Mouse (Mus musculus): Measurements from ENCODE around the gene Kifc3. TPM values are rescaled to one million over a fixed set of nuclear protein-coding genes. Genes with fewer than 3 reads are reported as not detected.
"Not testable (repeated sequence)": the region's sequence is repeated elsewhere in the genome, so short reads cannot be mapped to it uniquely, and the experiment has no call there.

The Kifc3 gene
- polyA plus RNA-seq, 1 experiment from 2014 or later: 20.9 TPM

GRCm38 (mm10) chr8:95242826-95243571 is 40.4 kb upstream of the Kifc3 start:
- H3K9ac ChIP-seq (ENCODE audit: low read depth, low read length): no peak overlapping the region
- no peak overlapping the region for H3K27ac ChIP-seq (ENCODE audit: low read depth, low read length)
- TF ChIP-seq CTCF (IDR thresholded peaks at IDR 0.05; ENCODE audit: low read depth): no peak
- no peak overlapping the region for H3K4me2 ChIP-seq (replicated peaks; ENCODE audit: low read depth)
- no peaks in the 10 kb centered on the region for H3K36me3 ChIP-seq (ENCODE audit: control insufficient read depth, insufficient read depth)
- H3K9me3 ChIP-seq (ENCODE audit: control insufficient read depth): no peaks in the 10 kb centered on the region
- H3K4me1 ChIP-seq (replicated peaks; ENCODE audit: control insufficient read depth, insufficient read depth, low read length): 0 out of 2 replicates have a peak, but pooled peaks cover 2% of the 10 kb centered on the region
- ATAC-seq: no peak
- no peak overlapping the region for H3K4me3 ChIP-seq (ENCODE audit: low read depth, low read length)
- H3K27me3 ChIP-seq (replicated peaks; ENCODE audit: control insufficient read depth, insufficient read depth, low read length): no peaks in the 10 kb centered on the region
- 43% methylated on average over 12 of the region's 12 CpGs for WGBS

GRCm38 (mm10) chr8:95242099-95242825 is 39.6 kb upstream of the Kifc3 start:
- no peak for TF ChIP-seq CTCF (IDR thresholded peaks at IDR 0.05; ENCODE audit: low read depth)
- 84% methylated on average over 26 of the region's 26 CpGs for WGBS
- Histone ChIP-seq H3K9me3 (ENCODE audit: control insufficient read depth) (no peaks in the 10 kb centered on the region), H3K36me3 (ENCODE audit: control insufficient read depth, insufficient read depth) (no peaks in the 10 kb centered on the region), H3K27me3 (replicated peaks; ENCODE audit: control insufficient read depth, insufficient read depth, low read length) (no peaks in the 10 kb centered on the region), H3K4me3 (ENCODE audit: low read depth, low read length) (no peak overlapping the region), H3K27ac (ENCODE audit: low read depth, low read length) (no peak overlapping the region), H3K9ac (ENCODE audit: low read depth, low read length) (no peak overlapping the region), H3K4me1 (replicated peaks; ENCODE audit: control insufficient read depth, insufficient read depth, low read length) (0 out of 2 replicates have a peak, but pooled peaks cover 2% of the 10 kb centered on the region), H3K4me2 (replicated peaks; ENCODE audit: low read depth) (no peak overlapping the region)
- no peak for ATAC-seq

- ATAC-seq: peak; percentile 25; the same call in 1 of the 2 replicates
- Histone ChIP-seq H3K4me3 (ENCODE audit: low read depth, low read length) (no peak overlapping the region), H3K9me3 (ENCODE audit: control insufficient read depth) (no peaks in the 10 kb centered on the region), H3K4me2 (replicated peaks; ENCODE audit: low read depth) (no peak overlapping the region), H3K27ac (ENCODE audit: low read depth, low read length) (no peak overlapping the region), H3K9ac (ENCODE audit: low read depth, low read length) (no peak overlapping the region), H3K27me3 (replicated peaks; ENCODE audit: control insufficient read depth, insufficient read depth, low read length) (no peaks in the 10 kb centered on the region), H3K4me1 (replicated peaks; ENCODE audit: control insufficient read depth, insufficient read depth, low read length) (no peaks in the 10 kb centered on the region), H3K36me3 (ENCODE audit: control insufficient read depth, insufficient read depth) (no peaks in the 10 kb centered on the region)
- 3% methylated on average over 3 of the region's 3 CpGs for WGBS
- TF ChIP-seq CTCF (IDR thresholded peaks at IDR 0.05; ENCODE audit: low read depth): peak; percentile 89
These were observed 33.1 kb upstream of the Kifc3 start for GRCm38 (mm10) chr8:95235683-95236082.

- not testable (repeated sequence) for H3K4me1 ChIP-seq (replicated peaks; ENCODE audit: control insufficient read depth, insufficient read depth, low read length); H3K9ac ChIP-seq (ENCODE audit: low read depth, low read length); H3K27ac ChIP-seq (ENCODE audit: low read depth, low read length); H3K36me3 ChIP-seq (ENCODE audit: control insufficient read depth, insufficient read depth); H3K27me3 ChIP-seq (replicated peaks; ENCODE audit: control insufficient read depth, insufficient read depth, low read length); ATAC-seq; H3K4me3 ChIP-seq (ENCODE audit: low read depth, low read length); H3K4me2 ChIP-seq (replicated peaks; ENCODE audit: low read depth); H3K9me3 ChIP-seq (ENCODE audit: control insufficient read depth)
- 90% methylated on average over 9 of the region's 9 CpGs for WGBS
These were observed 27.5 kb upstream of the Kifc3 start for GRCm38 (mm10) chr8:95230086-95230485.

- Histone ChIP-seq H3K4me3 (ENCODE audit: low read depth, low read length) (no peak overlapping the region), H3K27ac (ENCODE audit: low read depth, low read length) (no peak overlapping the region), H3K36me3 (ENCODE audit: control insufficient read depth, insufficient read depth) (no peaks in the 10 kb centered on the region), H3K4me2 (replicated peaks; ENCODE audit: low read depth) (no peak overlapping the region), H3K27me3 (replicated peaks; ENCODE audit: control insufficient read depth, insufficient read depth, low read length) (no peaks in the 10 kb centered on the region), H3K4me1 (replicated peaks; ENCODE audit: control insufficient read depth, insufficient read depth, low read length) (no peaks in the 10 kb centered on the region), H3K9me3 (ENCODE audit: control insufficient read depth) (no peaks in the 10 kb centered on the region), H3K9ac (ENCODE audit: low read depth, low read length) (no peak overlapping the region)
- no peak for ATAC-seq
- WGBS: 33% methylated on average over 2 of the region's 2 CpGs
- no peak for TF ChIP-seq CTCF (IDR thresholded peaks at IDR 0.05; ENCODE audit: low read depth)
These were observed 24.5 kb upstream of the Kifc3 start for GRCm38 (mm10) chr8:95227151-95227468.

GRCm38 (mm10) chr8:95226251-95227150 is 23.9 kb upstream of the Kifc3 start:
- Histone ChIP-seq H3K9me3 (ENCODE audit: control insufficient read depth) (no peaks in the 10 kb centered on the region), H3K36me3 (ENCODE audit: control insufficient read depth, insufficient read depth) (no peaks in the 10 kb centered on the region), H3K27ac (ENCODE audit: low read depth, low read length) (no peak overlapping the region), H3K27me3 (replicated peaks; ENCODE audit: control insufficient read depth, insufficient read depth, low read length) (no peaks in the 10 kb centered on the region), H3K4me2 (replicated peaks; ENCODE audit: low read depth) (no peak overlapping the region), H3K4me1 (replicated peaks; ENCODE audit: control insufficient read depth, insufficient read depth, low read length) (no peaks in the 10 kb centered on the region), H3K4me3 (ENCODE audit: low read depth, low read length) (no peak overlapping the region), H3K9ac (ENCODE audit: low read depth, low read length) (no peak overlapping the region)
- 63% methylated on average over 7 of the region's 7 CpGs for WGBS
- ATAC-seq: no peak
- TF ChIP-seq CTCF (IDR thresholded peaks at IDR 0.05; ENCODE audit: low read depth): no peak
